Mouse (Mus musculus) MEL (cell line): Measurements from ENCODE around the gene Dcaf5.

Experiments
- CTCF ChIP-seq, 3 experiments: IDR thresholded peaks in 2 of 3; conservative IDR thresholded peaks in 1 of 3; 2 replicates each; pipeline ENCODE4 v1.5.1; 2011 to 2012; ENCODE audit warnings: low read length in 3 of 3, low read depth in 2 of 3, mild to moderate bottlenecking in 2 of 3, improper control_type of control experiment in 1 of 3, inconsistent platforms in 1 of 3, mixed read lengths in 1 of 3, moderate library complexity in 1 of 3; ENCODE audit not compliant: control insufficient read depth in 1 of 3, insufficient read depth in 1 of 3, poor library complexity in 1 of 3, severe bottlenecking in 1 of 3
- EP300 ChIP-seq, 2 experiments: IDR thresholded peaks; 2 replicates each; pipeline ENCODE4 v1.6.1; 2011; ENCODE audit warnings: improper control_type of control experiment in 2 of 2, low read length in 2 of 2, low read depth in 1 of 2, mild to moderate bottlenecking in 1 of 2
- ETS1 ChIP-seq: IDR thresholded peaks from 2 replicates; pipeline ENCODE4 v1.6.1; 2012; ENCODE audit warnings: low read depth, mild to moderate bottlenecking, inconsistent platforms, low read length, improper control_type of control experiment, moderate library complexity
- GATA1 ChIP-seq: IDR thresholded peaks from 2 replicates; pipeline ENCODE4 v1.6.1; 2011; ENCODE audit warnings: low read depth, low read length, improper control_type of control experiment
- MAFK ChIP-seq: IDR thresholded peaks from 2 replicates; pipeline ENCODE4 v1.6.1; 2011; ENCODE audit warnings: low read depth, mild to moderate bottlenecking, low read length, improper control_type of control experiment, borderline replicate concordance
- MAX ChIP-seq: IDR thresholded peaks from 2 replicates; pipeline ENCODE4 v1.6.1; 2011; ENCODE audit warnings: low read length, improper control_type of control experiment
- MAZ ChIP-seq: IDR thresholded peaks from 2 replicates; pipeline ENCODE4 v1.6.1; 2012; ENCODE audit warnings: low read depth, mild to moderate bottlenecking, inconsistent platforms, low read length, improper control_type of control experiment
- MEF2A ChIP-seq: IDR thresholded peaks from 2 replicates; pipeline ENCODE4 v1.6.1; 2014; ENCODE audit warnings: low read depth, mild to moderate bottlenecking, inconsistent platforms, low read length, improper control_type of control experiment; ENCODE audit not compliant: poor library complexity, insufficient replicate concordance, severe bottlenecking; ENCODE audit errors: extremely low read depth
- MYB ChIP-seq: IDR thresholded peaks from 2 replicates; pipeline ENCODE4 v1.6.1; 2011; ENCODE audit warnings: mild to moderate bottlenecking, low read depth, low read length, improper control_type of control experiment
- POLR2A ChIP-seq, 2 experiments: IDR thresholded peaks; 2 replicates each; pipeline ENCODE4 v1.6.1; 2011 to 2012; ENCODE audit warnings: low read length in 2 of 2, mild to moderate bottlenecking in 2 of 2, control low read depth in 1 of 2, improper control_type of control experiment in 1 of 2, low read depth in 1 of 2, moderate library complexity in 1 of 2; ENCODE audit not compliant: control insufficient read depth in 1 of 2, insufficient read depth in 1 of 2, poor library complexity in 1 of 2
- TAL1 ChIP-seq: IDR thresholded peaks from 2 replicates; pipeline ENCODE4 v1.6.1; 2012; ENCODE audit warnings: mild to moderate bottlenecking, inconsistent platforms, low read length, moderate library complexity, mixed read lengths
- USF2 ChIP-seq, 2 experiments: IDR thresholded peaks; 2 replicates each; pipeline ENCODE4 v1.6.1; 2011 to 2012; ENCODE audit warnings: improper control_type of control experiment in 2 of 2, low read length in 2 of 2, borderline replicate concordance in 1 of 2, inconsistent platforms in 1 of 2, low read depth in 1 of 2, mild to moderate bottlenecking in 1 of 2; ENCODE audit not compliant: insufficient read depth in 1 of 2
- ZC3H11A ChIP-seq: IDR thresholded peaks from 2 replicates; pipeline ENCODE4 v1.6.1; 2012; ENCODE audit warnings: low read depth, mild to moderate bottlenecking, inconsistent platforms, low read length, improper control_type of control experiment
- ZNF384 ChIP-seq: IDR thresholded peaks from 2 replicates; pipeline ENCODE4 v1.6.1; 2012; ENCODE audit warnings: low read depth, mild to moderate bottlenecking, inconsistent platforms, low read length, improper control_type of control experiment

GRCm38 (mm10) chr12:80377604-80378003, 58.8 kb downstream of the Dcaf5 start:
- TF ChIP-seq TAL1 (no peak), MAZ (no peak), ZNF384 (no peak), EP300 (IDR thresholded peaks at IDR 0.05; ENCODE audit: low read depth in 1 of 2, low read length in 2 of 2) (no peak), USF2 (IDR thresholded peaks at IDR 0.05; ENCODE audit: borderline replicate concordance in 1 of 2, insufficient read depth in 1 of 2, low read depth in 1 of 2, low read length in 2 of 2) (no peak), ZC3H11A (peak; percentile 54), MEF2A (no peak), CTCF (IDR thresholded peaks at IDR 0.05 in 2 of 3, conservative IDR thresholded peaks at IDR 0.05 in 1 of 3; ENCODE audit: control insufficient read depth in 1 of 3, insufficient read depth in 1 of 3, low read depth in 2 of 3, low read length in 3 of 3, poor library complexity in 1 of 3, severe bottlenecking in 1 of 3) (peak; percentile 29 to 78 (median 48)), POLR2A (IDR thresholded peaks at IDR 0.05; ENCODE audit: control insufficient read depth in 1 of 2, insufficient read depth in 1 of 2, low read depth in 1 of 2, low read length in 2 of 2, poor library complexity in 1 of 2) (no peak), MAFK (no peak), MAX (no peak), MYB (no peak), GATA1 (no peak), ETS1 (no peak)
